Mouse (Mus musculus) mouse embryonic stem cell (cell line): ENCODE results near the gene Ezh1.

Experiments used
- in situ Hi-C, 2 experiments: fragments of 300-500 bp; cut with MboI; formaldehyde crosslinking; loops; 1 replicate in 1 of 2; 3 replicates in 1 of 2; pipeline ENCODE4 v1.14.3; 2019 to 2020; ENCODE audit warnings: low sequenced_read_pairs in 2 of 2, low pct_unique_long_range_greater_than_20kb in 1 of 2, mixed read lengths in 1 of 2; ENCODE audit not compliant: unreplicated experiment in 1 of 2

Gene Ezh1

GRCm38 (mm10) chr11:101248258-101248994 lies 22.2 kb upstream of the Ezh1 start:
- in situ Hi-C loops, result loop anchor here (5.0 to 10.0 kb wide), 2 partner anchors 36 to 54 kb away; no protein-coding TSS in a partner anchor

GRCm38 (mm10) chr11:101247521-101248030 lies 21.3 kb upstream of the Ezh1 start:
- in situ Hi-C loops, result loop anchor here (5.0 to 10.0 kb wide), 2 partner anchors 35 to 53 kb away; no protein-coding TSS in a partner anchor

- in situ Hi-C loops, result loop anchor here (5.0 to 10.0 kb wide), 2 partner anchors 34 to 52 kb away; no protein-coding TSS in a partner anchor
Observed at GRCm38 (mm10) chr11:101246702-101247012, 20.4 kb upstream of the Ezh1 start.

- in situ Hi-C loops, result loop anchor here (5.0 to 10.0 kb wide), 2 partner anchors 34 to 51 kb away; no protein-coding TSS in a partner anchor
Observed at GRCm38 (mm10) chr11:101245855-101246701, 19.8 kb upstream of the Ezh1 start, which contains the start of gene Ramp2. Ramp2 (plus strand) TSS chr11:101246028.

GRCm38 (mm10) chr11:101245071-101245470 lies 18.8 kb upstream of the Ezh1 start:
- in situ Hi-C loops, result loop anchor here (5.0 to 10.0 kb wide), 2 partner anchors 33 to 50 kb away; no protein-coding TSS in a partner anchor

GRCm38 (mm10) chr11:101238071-101238647 lies 11.9 kb upstream of the Ezh1 start:
- in situ Hi-C loops, result no loop called here

GRCm38 (mm10) chr11:101236782-101237181 lies 10.5 kb upstream of the Ezh1 start:
- in situ Hi-C loops, result no loop called here

- in situ Hi-C loops, result no loop called here
Observed at GRCm38 (mm10) chr11:101235429-101235828, 9.2 kb upstream of the Ezh1 start.

GRCm38 (mm10) chr11:101234124-101234523 lies 7.9 kb upstream of the Ezh1 start:
- in situ Hi-C loops, result no loop called here

- in situ Hi-C loops, result no loop called here
Observed at GRCm38 (mm10) chr11:101233240-101233639, 7.0 kb upstream of the Ezh1 start.

GRCm38 (mm10) chr11:101232010-101232839 lies 6.0 kb upstream of the Ezh1 start:
- in situ Hi-C loops, result no loop called here

- in situ Hi-C loops, result no loop called here
Observed at GRCm38 (mm10) chr11:101230991-101231871, 5.0 kb upstream of the Ezh1 start.

GRCm38 (mm10) chr11:101230526-101230925 lies 4.3 kb upstream of the Ezh1 start:
- in situ Hi-C loops, result no loop called here

GRCm38 (mm10) chr11:101230061-101230511 lies 3.8 kb upstream of the Ezh1 start:
- in situ Hi-C loops, result no loop called here

- in situ Hi-C loops, result no loop called here
Observed at GRCm38 (mm10) chr11:101229361-101229900, 3.2 kb upstream of the Ezh1 start.

- in situ Hi-C loops, result no loop called here
Observed at GRCm38 (mm10) chr11:101225331-101226064, 765 bp downstream of the Ezh1 start.
